Mouse (Mus musculus) lung, adult 2 months (tissue): ENCODE data around the gene Dock3.

Experiments
- CTCF ChIP-seq: fragments of 200-500 bp; IDR thresholded peaks from 2 replicates; pipeline ENCODE4 v1.5.1; 2011; ENCODE audit warnings: mild to moderate bottlenecking, low read length, control low read depth; ENCODE audit not compliant: insufficient read depth
- POLR2A ChIP-seq: fragments of 200-500 bp; IDR thresholded peaks from 2 replicates; pipeline ENCODE4 v1.6.1; 2011; ENCODE audit warnings: low read depth, mild to moderate bottlenecking, control low read depth, low read length, borderline replicate concordance; ENCODE audit errors: extremely low read depth

DNA sequence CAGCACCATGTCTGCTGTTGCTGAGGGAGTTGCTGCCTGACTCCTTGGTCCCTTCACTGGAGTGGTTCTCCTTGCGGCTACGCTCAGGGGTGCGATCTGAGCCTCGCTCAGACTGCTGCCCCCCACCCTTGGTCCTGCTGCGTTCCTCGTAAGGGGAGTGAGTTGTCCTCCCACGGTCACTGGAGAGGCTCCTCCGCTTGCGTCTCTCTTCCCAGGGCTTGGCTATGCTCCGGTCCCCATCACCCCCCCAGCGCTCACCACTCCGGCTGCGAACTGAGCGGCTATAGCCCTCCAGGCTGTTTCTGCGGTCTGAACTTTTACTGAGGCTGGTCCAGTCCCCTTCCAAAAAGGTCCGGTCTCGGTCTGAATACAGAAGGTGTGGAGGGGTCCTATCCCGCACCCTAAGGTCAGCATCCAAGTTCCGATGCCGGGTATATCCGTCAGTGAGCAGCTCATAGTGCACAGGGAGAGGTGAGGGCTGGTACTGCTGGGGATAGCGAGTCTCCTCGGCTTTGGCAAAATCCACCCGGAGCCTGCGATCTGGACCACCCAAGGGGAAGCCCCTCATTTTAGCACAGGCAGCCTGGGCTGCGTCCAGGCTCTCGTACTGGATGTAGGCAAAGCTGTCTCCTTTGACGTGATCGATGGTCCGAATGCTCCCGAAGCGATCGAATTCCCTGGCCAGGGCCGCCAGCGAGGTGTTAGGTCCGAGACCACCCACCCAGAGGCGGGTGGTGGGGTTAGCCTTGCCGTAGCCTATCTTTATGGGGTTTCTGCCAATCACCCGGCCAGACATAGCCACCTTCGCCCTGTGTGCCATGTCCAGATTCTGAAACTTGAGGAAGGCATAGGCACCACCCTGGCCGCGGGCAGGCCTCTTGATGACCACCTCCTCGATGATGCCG is 346.5 kb downstream of the Dock3 start:
- TF ChIP-seq CTCF (no peak), POLR2A (no peak)
